Mouse (Mus musculus) intestine, embryonic 16.5 days (tissue): ENCODE data around the gene Syt7. TPM values are rescaled to one million over a fixed set of nuclear protein-coding genes. Genes with fewer than 3 reads are reported as not detected.
A peak's percentile ranks its signal among the peaks of the same experiment; 100 is the strongest.

Experiments used
- ATAC-seq: fragments of 200-750 bp; cut with Nextera tagmentation; 2 replicates; pipeline ENCODE4 v1.8.0; 2017; ENCODE audit warnings: moderate TSS enrichment, moderate library complexity
- H3K27ac ChIP-seq: fragments of 300-500 bp; sonication (generic); 2 replicates; pipeline ENCODE4 v1.5.1; 2014; ENCODE audit warnings: mild to moderate bottlenecking, low read length
- H3K27me3 ChIP-seq: fragments of 300-500 bp; sonication (generic); replicated peaks from 2 replicates; pipeline ENCODE4 v1.6.1; 2014; ENCODE audit warnings: low read length, control low read depth, mixed read lengths; ENCODE audit not compliant: control insufficient read depth, insufficient read depth
- H3K36me3 ChIP-seq: fragments of 300-500 bp; sonication (generic); 2 replicates; pipeline ENCODE4 v1.6.1; 2014; ENCODE audit warnings: low read length, control low read depth; ENCODE audit not compliant: control insufficient read depth, insufficient read depth
- H3K4me1 ChIP-seq: fragments of 300-500 bp; sonication (generic); 2 replicates; pipeline ENCODE4 v1.6.1; 2014; ENCODE audit warnings: low read length, control low read depth, mixed read lengths; ENCODE audit not compliant: control insufficient read depth, insufficient read depth
- H3K4me2 ChIP-seq: fragments of 300-500 bp; sonication (generic); 2 replicates; pipeline ENCODE4 v1.6.1; 2014; ENCODE audit warnings: low read depth, low read length, control low read depth
- H3K4me3 ChIP-seq: fragments of 300-500 bp; sonication (generic); 2 replicates; pipeline ENCODE4 v1.5.1; 2014; ENCODE audit warnings: mild to moderate bottlenecking, low read length
- H3K9ac ChIP-seq: fragments of 300-500 bp; sonication (generic); 2 replicates; pipeline ENCODE4 v1.6.1; 2014; ENCODE audit warnings: low read depth, low read length
- H3K9me3 ChIP-seq: fragments of 300-500 bp; sonication (generic); 2 replicates; pipeline ENCODE4 v1.6.1; 2016; ENCODE audit warnings: low read length, control low read depth; ENCODE audit not compliant: control insufficient read depth
- WGBS: fragments of 180-500 bp; shearing (Covaris S2); extraction: QIAGEN DNeasy Blood & Tissue Kit; methylation state at CpG from one replicate; pipeline ENCODE4 v1.1.7; 2014; 5-methylcytosine and 5-hydroxymethylcytosine counted together
- polyA plus RNA-seq: library from polyadenylated mRNA; unstranded; fragments of >200 nt; fragmentation: Nextera tagmentation; extraction: Ambion mirVana; gene quantifications from 2 replicates; pipeline ENCODE4 v1.2.1, GENCODE M21; 2015

The Syt7 gene
- polyA plus RNA-seq, 1 experiment from 2014 or later = 0.94 TPM

GRCm38 (mm10) chr19:10413701-10414242 is 24.9 kb downstream of the Syt7 start:
- peaks cover 9% of the 10 kb centered on the region for H3K4me1 ChIP-seq
- H3K36me3 ChIP-seq = no peaks in the 10 kb centered on the region
- H3K27ac ChIP-seq = no peak overlapping the region
- peak overlapping the region; percentile 24 for H3K4me3 ChIP-seq
- 2% methylated on average over 18 of the region's 19 CpGs for WGBS
- H3K9ac ChIP-seq = no peak overlapping the region
- H3K4me2 ChIP-seq = peak overlapping the region; percentile 39
- no peaks in the 10 kb centered on the region for H3K9me3 ChIP-seq
- H3K27me3 ChIP-seq = no peaks in the 10 kb centered on the region
- ATAC-seq = peak; percentile 81

GRCm38 (mm10) chr19:10415508-10415907 is 26.6 kb downstream of the Syt7 start:
- no peaks in the 10 kb centered on the region for H3K27me3 ChIP-seq
- H3K4me2 ChIP-seq = no peak overlapping the region
- H3K27ac ChIP-seq = no peak overlapping the region
- WGBS = 78% methylated on average over 5 of the region's 5 CpGs
- H3K9me3 ChIP-seq = no peaks in the 10 kb centered on the region
- no peak overlapping the region for H3K4me3 ChIP-seq
- ATAC-seq = no peak
- H3K4me1 ChIP-seq = peaks cover 9% of the 10 kb centered on the region
- no peak overlapping the region for H3K9ac ChIP-seq
- no peaks in the 10 kb centered on the region for H3K36me3 ChIP-seq

GRCm38 (mm10) chr19:10416889-10417288 is 28.0 kb downstream of the Syt7 start:
- Histone ChIP-seq H3K9me3 (no peaks in the 10 kb centered on the region), H3K36me3 (no peaks in the 10 kb centered on the region), H3K27me3 (no peaks in the 10 kb centered on the region), H3K9ac (no peak overlapping the region), H3K27ac (no peak overlapping the region), H3K4me2 (no peak overlapping the region), H3K4me3 (no peak overlapping the region), H3K4me1 (peaks cover 14% of the 10 kb centered on the region)
- WGBS = 53% methylated on average over 8 of the region's 8 CpGs
- no peak for ATAC-seq

DNA sequence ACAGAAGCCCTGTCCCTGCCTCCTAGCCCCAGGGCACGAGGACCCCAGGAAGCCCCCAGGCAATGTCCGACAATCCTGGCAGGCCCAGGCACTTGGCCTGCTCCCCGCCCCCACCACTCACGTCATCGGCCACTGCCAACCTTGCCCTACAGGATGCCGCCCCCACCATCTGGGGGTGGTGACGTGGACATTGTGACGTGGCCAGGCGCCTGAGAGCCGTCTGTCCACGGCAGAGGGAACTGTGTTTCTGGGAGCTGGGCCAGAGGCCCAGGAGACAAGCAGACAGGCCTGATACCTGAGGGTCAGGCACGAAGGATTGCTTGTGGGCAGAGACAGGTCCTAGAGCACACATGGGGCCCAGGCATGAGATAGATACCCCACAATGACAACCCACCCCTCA is 28.5 kb downstream of the Syt7 start:
- 71% methylated on average over 12 of the region's 12 CpGs for WGBS
- H3K27ac ChIP-seq = no peak overlapping the region
- no peaks in the 10 kb centered on the region for H3K27me3 ChIP-seq

GRCm38 (mm10) chr19:10421986-10422976 is 33.4 kb downstream of the Syt7 start:
- Histone ChIP-seq H3K9ac (peak overlapping the region; percentile 46), H3K4me2 (peak overlapping the region; percentile 60), H3K36me3 (no peaks in the 10 kb centered on the region), H3K4me1 (peaks cover 34% of the 10 kb centered on the region), H3K27ac (no peak overlapping the region), H3K4me3 (peak overlapping the region; percentile 35), H3K27me3 (no peaks in the 10 kb centered on the region; the same call in 1 of the 2 replicates), H3K9me3 (no peaks in the 10 kb centered on the region)
- WGBS = 7% methylated on average over 53 of the region's 53 CpGs
- ATAC-seq = no peak

More for the DNA sequence above, 28.5 kb downstream of the Syt7 start:
- no peaks in the 10 kb centered on the region for H3K9me3 ChIP-seq
- no peak overlapping the region for H3K4me2 ChIP-seq
- ATAC-seq = no peak
- H3K36me3 ChIP-seq = no peaks in the 10 kb centered on the region
- no peak overlapping the region for H3K4me3 ChIP-seq
- no peak overlapping the region for H3K9ac ChIP-seq
- H3K4me1 ChIP-seq = peaks cover 19% of the 10 kb centered on the region

GRCm38 (mm10) chr19:10424751-10425150 is 35.9 kb downstream of the Syt7 start:
- peaks cover 42% of the 10 kb centered on the region for H3K4me1 ChIP-seq
- H3K36me3 ChIP-seq = no peaks in the 10 kb centered on the region
- H3K9me3 ChIP-seq = no peaks in the 10 kb centered on the region
- H3K27ac ChIP-seq = no peak overlapping the region
- H3K4me3 ChIP-seq = no peak overlapping the region
- H3K27me3 ChIP-seq = no peaks in the 10 kb centered on the region; the same call in 1 of the 2 replicates
- WGBS = 40% methylated on average over 1 of the region's 1 CpGs
- no peak overlapping the region for H3K4me2 ChIP-seq
- ATAC-seq = no peak
- H3K9ac ChIP-seq = no peak overlapping the region

DNA sequence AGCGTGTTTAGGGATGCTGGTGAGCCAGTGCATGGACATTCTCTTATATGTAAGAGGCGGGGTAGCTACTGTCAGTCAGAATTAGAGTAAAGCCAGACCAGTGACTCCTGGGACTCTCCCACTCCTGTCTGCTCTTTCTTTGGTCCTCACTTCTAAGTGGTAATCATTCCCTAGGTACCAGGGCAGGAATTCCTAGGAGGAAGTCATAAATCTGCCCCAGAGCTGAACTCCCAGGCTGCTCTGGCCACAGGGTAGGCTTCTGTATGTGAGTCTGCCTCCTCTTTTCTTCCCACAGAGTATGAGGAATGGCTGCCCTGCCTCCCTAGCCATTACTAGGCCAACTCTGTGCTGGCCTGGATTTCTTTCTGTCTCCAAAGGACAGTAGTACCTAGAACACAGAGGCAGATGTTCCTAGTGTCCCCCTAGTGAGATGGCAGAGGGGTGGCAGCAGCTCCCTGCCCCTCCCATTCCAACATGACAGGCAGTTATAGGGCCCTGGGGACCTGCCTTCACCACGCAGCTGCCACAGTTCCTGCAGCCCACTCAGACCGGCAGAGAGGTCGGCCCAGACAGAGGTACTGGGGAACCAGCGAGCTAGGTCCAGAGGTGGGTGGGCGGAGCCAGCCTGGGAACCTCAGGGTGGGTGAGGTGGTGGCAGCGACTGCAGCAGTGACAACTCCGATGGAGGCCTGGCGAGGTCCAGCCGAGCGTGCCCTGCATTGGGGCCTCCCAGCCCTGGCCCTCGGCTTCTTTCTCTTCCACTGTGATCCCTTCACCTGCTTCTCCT is 36.8 kb downstream of the Syt7 start:
- Histone ChIP-seq H3K27me3 (no peaks in the 10 kb centered on the region; the same call in 1 of the 2 replicates), H3K9me3 (no peaks in the 10 kb centered on the region), H3K27ac (no peak overlapping the region), H3K36me3 (no peaks in the 10 kb centered on the region), H3K4me3 (no peak overlapping the region), H3K4me2 (no peak overlapping the region), H3K9ac (peak overlapping the region; percentile 51; the same call in 1 of the 2 replicates), H3K4me1 (peaks cover 52% of the 10 kb centered on the region)
- no peak for ATAC-seq
- WGBS = 41% methylated on average over 13 of the region's 13 CpGs

- Histone ChIP-seq H3K4me2 (no peak overlapping the region), H3K27ac (peak overlapping the region; percentile 71), H3K4me1 (peaks cover 58% of the 10 kb centered on the region), H3K4me3 (no peak overlapping the region), H3K27me3 (no peaks in the 10 kb centered on the region; the same call in 1 of the 2 replicates), H3K9me3 (no peaks in the 10 kb centered on the region), H3K9ac (peak overlapping the region; percentile 51; the same call in 1 of the 2 replicates), H3K36me3 (no peaks in the 10 kb centered on the region)
- no peak for ATAC-seq
- 38% methylated on average over 25 of the region's 25 CpGs for WGBS
Observed at GRCm38 (mm10) chr19:10426312-10426711, 37.4 kb downstream of the Syt7 start.

GRCm38 (mm10) chr19:10426793-10427192 is 37.9 kb downstream of the Syt7 start:
- H3K4me1 ChIP-seq = peaks cover 58% of the 10 kb centered on the region
- H3K9ac ChIP-seq = no peak overlapping the region
- H3K36me3 ChIP-seq = no peaks in the 10 kb centered on the region
- peak overlapping the region; percentile 71 for H3K27ac ChIP-seq
- 40% methylated on average over 6 of the region's 6 CpGs for WGBS
- H3K4me3 ChIP-seq = no peak overlapping the region
- H3K27me3 ChIP-seq = no peaks in the 10 kb centered on the region; the same call in 1 of the 2 replicates
- H3K4me2 ChIP-seq = no peak overlapping the region
- ATAC-seq = no peak
- no peaks in the 10 kb centered on the region for H3K9me3 ChIP-seq
